In genomic region chr6:114364734-114365133, GRCm38 (mm10) we compare ENCODE assay signal across 21 mouse cellular contexts. TPM values are rescaled to one million over a fixed set of nuclear protein-coding genes. Genes with fewer than 3 reads are reported as not detected.
DNase-seq lines count a peak whose midpoint lies in the region; ATAC-seq lines count a peak whose summit lies in the region.
"Had no signal": no experiment of that assay in that cellular context is flagged by ENCODE, and none has a peak within 500 bp of the region (broad histone marks: within the 10 kb centered on the region; RNA-seq: fewer than 3 reads in every experiment).

No protein-coding gene starts in this region.

- peak; percentile 21 for DNase-seq in heart, adult 8-10 months (ENCODE audit: low spot score)
- DNase-seq in A20 (ENCODE audit: low read depth, low spot score), result peak; percentile 38
- no peak for DNase-seq in cerebellum, postnatal 25 days
- DNase-seq in lung, postnatal 10 days, result no peak
- DNase-seq: adrenal gland, adult 8-10 months; adrenal gland, postnatal 36 days; cerebellum, adult 11-12 months; cerebellum, adult 9-11 months; embryo, embryonic 11 days; forebrain, postnatal 0 days; heart, adult 2 months; heart, postnatal 36 days had no signal

- H3K9me3 ChIP-seq in heart, embryonic 11.5 days (replicated peaks; ENCODE audit: control insufficient read depth, low read length), result no peaks in the 10 kb centered on the region
- H3K9me3 ChIP-seq: embryonic facial prominence, embryonic 12.5 days; forebrain, embryonic 13.5 days; heart, embryonic 13.5 days; hindbrain, embryonic 15.5 days had no signal

- no peaks in the 10 kb centered on the region for H3K27me3 ChIP-seq in heart, embryonic 11.5 days (ENCODE audit: control insufficient read depth, insufficient read depth, low read length)
- H3K27me3 ChIP-seq: embryonic facial prominence, embryonic 12.5 days; forebrain, embryonic 13.5 days; hindbrain, embryonic 15.5 days had no signal

- H3K4me3 ChIP-seq in heart, embryonic 11.5 days (ENCODE audit: low read depth, low read length), result no peak overlapping the region
- H3K4me3 ChIP-seq in brown adipose tissue, adult 24 weeks (ENCODE audit: insufficient read depth, low read depth, low read length), result no peak overlapping the region
- H3K4me3 ChIP-seq: embryonic facial prominence, embryonic 12.5 days; forebrain, embryonic 13.5 days; heart, adult 2 months; heart, embryonic 13.5 days; hindbrain, embryonic 15.5 days had no signal

- H3K4me2 ChIP-seq in heart, embryonic 11.5 days, result no peak overlapping the region
- H3K4me2 ChIP-seq: embryonic facial prominence, embryonic 12.5 days; forebrain, embryonic 13.5 days; heart, embryonic 13.5 days; hindbrain, embryonic 15.5 days had no signal

- no peaks in the 10 kb centered on the region for H3K4me1 ChIP-seq in heart, embryonic 11.5 days (ENCODE audit: control insufficient read depth, insufficient read depth, low read length)
- H3K4me1 ChIP-seq in brown adipose tissue, adult 24 weeks (ENCODE audit: control insufficient read depth, insufficient read depth, insufficient read length, low read length), result peaks cover 3% of the 10 kb centered on the region; the same call in 1 of the 2 replicates
- H3K4me1 ChIP-seq: embryonic facial prominence, embryonic 12.5 days; forebrain, embryonic 13.5 days; heart, embryonic 13.5 days had no signal

- 77% methylated on average over 5 of the region's 5 CpGs for WGBS in heart, embryonic 11.5 days (ENCODE audit: insufficient replicate concordance)

- no peak overlapping the region for H3K27ac ChIP-seq in heart, embryonic 11.5 days (ENCODE audit: low read depth, low read length)
- peak overlapping the region; percentile 40; the same call in 1 of the 2 replicates for H3K27ac ChIP-seq in brown adipose tissue, adult 24 weeks (replicated peaks; ENCODE audit: low read depth, low read length)
- H3K27ac ChIP-seq: embryonic facial prominence, embryonic 12.5 days; forebrain, embryonic 13.5 days; heart, adult 2 months; heart, embryonic 13.5 days; hindbrain, embryonic 15.5 days had no signal

- no peaks in the 10 kb centered on the region for H3K36me3 ChIP-seq in heart, embryonic 11.5 days (ENCODE audit: control insufficient read depth, insufficient read depth, low read length)
- H3K36me3 ChIP-seq: embryonic facial prominence, embryonic 12.5 days; heart, embryonic 13.5 days; hindbrain, embryonic 15.5 days had no signal

- H3K9ac ChIP-seq in heart, embryonic 11.5 days (ENCODE audit: low read depth, low read length), result no peak overlapping the region
- H3K9ac ChIP-seq: embryonic facial prominence, embryonic 12.5 days; forebrain, embryonic 13.5 days; forebrain, postnatal 0 days; heart, embryonic 13.5 days; hindbrain, embryonic 15.5 days had no signal

- ATAC-seq in heart, embryonic 11.5 days (replicated peaks; ENCODE audit: insufficient number of reproducible peaks, low FRiP score, low TSS enrichment), result no peak
- peak; percentile 78 for ATAC-seq in megakaryocyte, adult 5-6 weeks (ENCODE audit: poor library complexity, severe bottlenecking)
- ATAC-seq: forebrain, embryonic 13.5 days; forebrain, postnatal 0 days; intestine, embryonic 16.5 days had no signal

RNA-seq across cellular contexts. Expression of gene Hrh1, which starts 33.0 kb away (rescaled TPM):
- under 1 TPM; 0.31 to 0.69 (median 0.49) TPM for total RNA-seq in heart, adult 8-10 months (2022)
- not detected in 2 replicates for polyA plus RNA-seq in heart, embryonic 11.5 days (2014; fragmentation: Nextera tagmentation; extraction: Ambion mirVana)
- polyA plus RNA-seq in brown adipose tissue, adult 24 weeks (2012; ENCODE audit: insufficient read depth, insufficient read length, missing spikeins), result 0.75 TPM in 1 of 2 replicates, not detected in the other
- 0.23 and 0.78 TPM in 2 replicates for total RNA-seq in megakaryocyte, adult 5-6 weeks (2015)
- 1.1 TPM in 1 of 2 replicates, not detected in the other for total RNA-seq in megakaryocyte, adult 5-6 weeks (2017)
- polyA plus RNA-seq: heart, embryonic 13.5 days; heart, postnatal 0 days had no signal

Comparison
In these comparisons a context has a peak if more than half of its experiments do, and no peak if none do; other contexts are left out.
1. DNase-seq: peak in heart, adult 8-10 months (single experiment) and A20 (single experiment); none in cerebellum, postnatal 25 days (0 of 2) and lung, postnatal 10 days (single experiment).